Mouse (Mus musculus): ENCODE results near the gene Plekhg6. TPM values are rescaled to one million over a fixed set of nuclear protein-coding genes. Genes with fewer than 3 reads are reported as not detected.

Plekhg6 gene
- polyA plus RNA-seq, 1 experiment from 2014 or later: 0.23 TPM

GRCm38 (mm10) chr6:125389853-125390252 is 9.3 kb upstream of the Plekhg6 start:
- H3K27me3 ChIP-seq (ENCODE audit: control insufficient read depth, insufficient read depth, low read length): no peaks in the 10 kb centered on the region
- ATAC-seq (ENCODE audit: low FRiP score): no peak

GRCm38 (mm10) chr6:125386080-125386479 is 5.5 kb upstream of the Plekhg6 start:
- DNase-seq (ENCODE audit: low spot score) (no peak), ATAC-seq (ENCODE audit: low FRiP score) (no peak)
- H3K9ac ChIP-seq: no peak overlapping the region
- H3K27ac ChIP-seq: no peak overlapping the region
- no peaks in the 10 kb centered on the region for H3K9me3 ChIP-seq (ENCODE audit: control insufficient read depth, low read length)
- H3K4me2 ChIP-seq (replicated peaks): no peak overlapping the region
- H3K4me3 ChIP-seq (replicated peaks; ENCODE audit: low read length): no peak overlapping the region
- H3K36me3 ChIP-seq (replicated peaks; ENCODE audit: control insufficient read depth, insufficient read depth): no peaks in the 10 kb centered on the region
- H3K27me3 ChIP-seq (ENCODE audit: control insufficient read depth, insufficient read depth, low read length): peaks cover 11% of the 10 kb centered on the region
- no peaks in the 10 kb centered on the region for H3K4me1 ChIP-seq (replicated peaks; ENCODE audit: control insufficient read depth, insufficient read depth, low read length)
- WGBS: 77% methylated on average over 6 of the region's 6 CpGs

More at GRCm38 (mm10) chr6:125389853-125390252, 9.3 kb upstream of the Plekhg6 start:
- no peak for DNase-seq (ENCODE audit: low spot score)
- Histone ChIP-seq H3K9ac (no peak overlapping the region), H3K36me3 (replicated peaks; ENCODE audit: control insufficient read depth, insufficient read depth) (no peaks in the 10 kb centered on the region), H3K27ac (no peak overlapping the region), H3K9me3 (ENCODE audit: control insufficient read depth, low read length) (no peaks in the 10 kb centered on the region), H3K4me2 (replicated peaks) (no peak overlapping the region), H3K4me3 (replicated peaks; ENCODE audit: low read length) (no peak overlapping the region), H3K4me1 (replicated peaks; ENCODE audit: control insufficient read depth, insufficient read depth, low read length) (no peaks in the 10 kb centered on the region)
- WGBS: 92% methylated on average over 5 of the region's 5 CpGs

- Histone ChIP-seq H3K4me3 (replicated peaks; ENCODE audit: low read length) (no peak overlapping the region), H3K9me3 (ENCODE audit: control insufficient read depth, low read length) (no peaks in the 10 kb centered on the region), H3K9ac (no peak overlapping the region), H3K27ac (no peak overlapping the region), H3K27me3 (ENCODE audit: control insufficient read depth, insufficient read depth, low read length) (peaks cover 18% of the 10 kb centered on the region), H3K36me3 (replicated peaks; ENCODE audit: control insufficient read depth, insufficient read depth) (no peaks in the 10 kb centered on the region), H3K4me2 (replicated peaks) (no peak overlapping the region), H3K4me1 (replicated peaks; ENCODE audit: control insufficient read depth, insufficient read depth, low read length) (peaks cover 2% of the 10 kb centered on the region; the same call in 1 of the 2 replicates)
- 63% methylated on average over 11 of the region's 11 CpGs for WGBS
- ATAC-seq (ENCODE audit: low FRiP score): no peak
- no peak for DNase-seq (ENCODE audit: low spot score)
Observed at GRCm38 (mm10) chr6:125385066-125385974, 4.7 kb upstream of the Plekhg6 start.

- Histone ChIP-seq H3K27me3 (ENCODE audit: control insufficient read depth, insufficient read depth, low read length) (peaks cover 51% of the 10 kb centered on the region), H3K9me3 (ENCODE audit: control insufficient read depth, low read length) (no peaks in the 10 kb centered on the region), H3K27ac (no peak overlapping the region), H3K4me3 (replicated peaks; ENCODE audit: low read length) (no peak overlapping the region), H3K9ac (no peak overlapping the region), H3K4me2 (replicated peaks) (no peak overlapping the region), H3K36me3 (replicated peaks; ENCODE audit: control insufficient read depth, insufficient read depth) (no peaks in the 10 kb centered on the region), H3K4me1 (replicated peaks; ENCODE audit: control insufficient read depth, insufficient read depth, low read length) (peaks cover 18% of the 10 kb centered on the region)
- ATAC-seq (ENCODE audit: low FRiP score): no peak
- no peak for DNase-seq (ENCODE audit: low spot score)
- 74% methylated on average over 2 of the region's 2 CpGs for WGBS
Observed at GRCm38 (mm10) chr6:125382024-125382423, 1.4 kb upstream of the Plekhg6 start.

GRCm38 (mm10) chr6:125379781-125380180 is 812 bp downstream of the Plekhg6 start:
- peaks cover 18% of the 10 kb centered on the region for H3K4me1 ChIP-seq (replicated peaks; ENCODE audit: control insufficient read depth, insufficient read depth, low read length)
- no peaks in the 10 kb centered on the region for H3K36me3 ChIP-seq (replicated peaks; ENCODE audit: control insufficient read depth, insufficient read depth)
- H3K27me3 ChIP-seq (ENCODE audit: control insufficient read depth, insufficient read depth, low read length): peaks cover 51% of the 10 kb centered on the region
- H3K9me3 ChIP-seq (ENCODE audit: control insufficient read depth, low read length): no peaks in the 10 kb centered on the region
- 7% methylated on average over 9 of the region's 9 CpGs for WGBS
- no peak overlapping the region for H3K9ac ChIP-seq
- peak overlapping the region; percentile 58 for H3K4me2 ChIP-seq (replicated peaks)
- DNase-seq (ENCODE audit: low spot score) (no peak), ATAC-seq (ENCODE audit: low FRiP score) (no peak)
- no peak overlapping the region for H3K27ac ChIP-seq
- peak overlapping the region; percentile 27 for H3K4me3 ChIP-seq (replicated peaks; ENCODE audit: low read length)

GRCm38 (mm10) chr6:125378621-125379020 is 2.0 kb downstream of the Plekhg6 start:
- Histone ChIP-seq H3K4me3 (replicated peaks; ENCODE audit: low read length) (no peak overlapping the region), H3K4me2 (replicated peaks) (no peak overlapping the region), H3K27me3 (ENCODE audit: control insufficient read depth, insufficient read depth, low read length) (peaks cover 51% of the 10 kb centered on the region), H3K36me3 (replicated peaks; ENCODE audit: control insufficient read depth, insufficient read depth) (no peaks in the 10 kb centered on the region), H3K27ac (no peak overlapping the region), H3K9ac (no peak overlapping the region), H3K4me1 (replicated peaks; ENCODE audit: control insufficient read depth, insufficient read depth, low read length) (peaks cover 18% of the 10 kb centered on the region), H3K9me3 (ENCODE audit: control insufficient read depth, low read length) (no peaks in the 10 kb centered on the region)
- DNase-seq (ENCODE audit: low spot score) (no peak), ATAC-seq (ENCODE audit: low FRiP score) (no peak)
- 16% methylated on average over 6 of the region's 6 CpGs for WGBS

- H3K4me1 ChIP-seq (replicated peaks; ENCODE audit: control insufficient read depth, insufficient read depth, low read length): peaks cover 18% of the 10 kb centered on the region
- no peak overlapping the region for H3K9ac ChIP-seq
- no peak overlapping the region for H3K27ac ChIP-seq
- DNase-seq (ENCODE audit: low spot score) (no peak), ATAC-seq (ENCODE audit: low FRiP score) (no peak)
- H3K27me3 ChIP-seq (ENCODE audit: control insufficient read depth, insufficient read depth, low read length): peaks cover 51% of the 10 kb centered on the region
- 36% methylated on average over 16 of the region's 16 CpGs for WGBS
- no peaks in the 10 kb centered on the region for H3K36me3 ChIP-seq (replicated peaks; ENCODE audit: control insufficient read depth, insufficient read depth)
- H3K4me3 ChIP-seq (replicated peaks; ENCODE audit: low read length): no peak overlapping the region
- no peak overlapping the region for H3K4me2 ChIP-seq (replicated peaks)
- H3K9me3 ChIP-seq (ENCODE audit: control insufficient read depth, low read length): no peaks in the 10 kb centered on the region
Observed at GRCm38 (mm10) chr6:125377582-125378451, 2.8 kb downstream of the Plekhg6 start.

- no peaks in the 10 kb centered on the region for H3K36me3 ChIP-seq (replicated peaks; ENCODE audit: control insufficient read depth, insufficient read depth)
- H3K27me3 ChIP-seq (ENCODE audit: control insufficient read depth, insufficient read depth, low read length): peaks cover 49% of the 10 kb centered on the region
- DNase-seq (ENCODE audit: low spot score) (no peak), ATAC-seq (ENCODE audit: low FRiP score) (no peak)
- H3K27ac ChIP-seq: no peak overlapping the region
- no peak overlapping the region for H3K9ac ChIP-seq
- peaks cover 18% of the 10 kb centered on the region for H3K4me1 ChIP-seq (replicated peaks; ENCODE audit: control insufficient read depth, insufficient read depth, low read length)
- H3K9me3 ChIP-seq (ENCODE audit: control insufficient read depth, low read length): no peaks in the 10 kb centered on the region
- no peak overlapping the region for H3K4me3 ChIP-seq (replicated peaks; ENCODE audit: low read length)
- WGBS: 35% methylated on average over 6 of the region's 6 CpGs
- no peak overlapping the region for H3K4me2 ChIP-seq (replicated peaks)
Observed at GRCm38 (mm10) chr6:125377042-125377441, 3.6 kb downstream of the Plekhg6 start.

GRCm38 (mm10) chr6:125367758-125368371 is 12.7 kb downstream of the Plekhg6 start:
- ATAC-seq (ENCODE audit: low FRiP score): no peak
- 50% methylated on average over 4 of the region's 4 CpGs for WGBS
- H3K4me3 ChIP-seq (replicated peaks; ENCODE audit: low read length): no peak overlapping the region
- no peak overlapping the region for H3K9ac ChIP-seq
- peaks cover 4% of the 10 kb centered on the region for H3K4me1 ChIP-seq (replicated peaks; ENCODE audit: control insufficient read depth, insufficient read depth, low read length)
- H3K9me3 ChIP-seq (ENCODE audit: control insufficient read depth, low read length): no peaks in the 10 kb centered on the region
- peaks cover 22% of the 10 kb centered on the region for H3K27me3 ChIP-seq (ENCODE audit: control insufficient read depth, insufficient read depth, low read length)
- no peak for DNase-seq (ENCODE audit: low spot score)
- H3K4me2 ChIP-seq (replicated peaks): no peak overlapping the region
- no peak overlapping the region for H3K27ac ChIP-seq
- H3K36me3 ChIP-seq (replicated peaks; ENCODE audit: control insufficient read depth, insufficient read depth): no peaks in the 10 kb centered on the region
